Comparison of ENCODE assay signal across 9 mouse cellular contexts in the genomic region with DNA sequence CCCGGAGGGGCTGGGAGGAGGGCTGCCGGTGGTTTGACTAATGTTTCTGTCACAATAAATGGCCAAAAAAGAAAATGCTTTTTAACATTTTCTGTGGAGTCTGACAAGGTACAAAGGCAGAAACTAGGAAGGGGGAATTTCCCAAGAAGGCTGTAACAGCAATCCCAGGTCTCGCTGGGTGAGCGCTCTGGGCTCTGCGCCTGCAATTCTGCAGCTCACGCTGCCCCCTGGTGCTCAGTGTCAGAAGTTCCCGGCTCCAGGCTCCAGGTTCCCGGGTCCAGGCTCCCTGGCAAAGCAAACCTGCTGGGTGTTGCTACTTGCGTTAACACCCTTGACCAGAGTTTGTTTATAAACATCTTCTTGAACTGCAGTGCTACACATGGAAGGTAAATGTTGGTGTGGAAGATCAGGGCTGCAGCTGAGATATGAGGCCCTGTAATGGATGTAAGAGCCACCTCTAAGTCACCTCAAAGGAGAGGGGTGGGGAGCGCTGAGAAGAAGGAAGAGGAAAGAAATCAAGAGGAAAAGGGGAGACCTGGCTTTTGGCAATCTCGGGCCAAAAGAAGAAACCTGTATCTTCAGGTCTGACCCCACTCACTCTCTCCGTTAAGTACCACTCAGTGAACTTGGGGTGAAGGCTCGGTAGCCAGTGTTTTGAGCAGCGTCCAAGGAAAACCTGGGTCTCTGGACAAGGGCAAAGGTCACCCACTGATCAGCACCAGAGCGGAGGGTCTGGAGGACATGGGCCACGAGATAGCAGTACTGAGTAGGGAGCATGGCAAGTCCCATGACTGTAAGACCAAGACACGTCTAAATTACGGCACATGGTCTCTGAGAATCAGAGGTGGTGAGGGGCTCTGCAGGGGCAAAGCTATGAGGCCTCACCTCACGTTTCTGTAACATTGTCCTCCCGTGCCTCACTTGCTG.
DNase-seq lines count a peak whose midpoint lies in the region; ATAC-seq lines count a peak whose summit lies in the region.
"Had no signal": no experiment of that assay in that cellular context is flagged by ENCODE, and none has a peak within 500 bp of the region (broad histone marks: within the 10 kb centered on the region; RNA-seq: fewer than 3 reads in every experiment).

No protein-coding gene starts in this region.

- H3K27ac ChIP-seq in hindbrain, embryonic 14.5 days: no peak overlapping the region
- H3K27ac ChIP-seq: liver, embryonic 13.5 days had no signal

- peak; percentile 86; the same call in 1 of the 2 replicates for ATAC-seq in hindbrain, embryonic 14.5 days (ENCODE audit: low FRiP score)

- H3K4me1 ChIP-seq in hindbrain, embryonic 14.5 days (replicated peaks; ENCODE audit: control insufficient read depth, insufficient read depth, low read length): no peaks in the 10 kb centered on the region
- H3K4me1 ChIP-seq: liver, embryonic 13.5 days had no signal

- H3K4me2 ChIP-seq in hindbrain, embryonic 14.5 days (replicated peaks): no peak overlapping the region
- H3K4me2 ChIP-seq: liver, embryonic 13.5 days had no signal

- no peaks in the 10 kb centered on the region for H3K36me3 ChIP-seq in hindbrain, embryonic 14.5 days (replicated peaks; ENCODE audit: control insufficient read depth, insufficient read depth)
- H3K36me3 ChIP-seq: liver, embryonic 13.5 days had no signal

- 47% methylated on average over 20 of the region's 20 CpGs for WGBS in hindbrain, embryonic 14.5 days

- peak; percentile 82 for DNase-seq in ZHBTc4 (ENCODE audit: low read depth, low spot score)
- DNase-seq in cerebellum, postnatal 10 days: peak; percentile 91 to 93
- DNase-seq in frontal cortex, adult 2 months (ENCODE audit: extremely low spot score in 1 of 2, low spot score in 1 of 2): peak; percentile 41 to 89
- DNase-seq in hindbrain, embryonic 14.5 days (ENCODE audit: low spot score): peak; percentile 89
- DNase-seq in layer of hippocampus, postnatal 14 days (ENCODE audit: low spot score in 2 of 2): peak; percentile 76 to 77
- peak; percentile 66 for DNase-seq in lung, postnatal 25 days (ENCODE audit: low spot score)
- DNase-seq in right cerebral cortex, adult 18-20 months: peak; percentile 70
- DNase-seq in urinary bladder, postnatal 4 days (ENCODE audit: low spot score in 2 of 2): peak; percentile 61 to 83
- DNase-seq: liver, embryonic 13.5 days had no signal

- H3K4me3 ChIP-seq in hindbrain, embryonic 14.5 days (replicated peaks; ENCODE audit: low read length): no peak overlapping the region
- H3K4me3 ChIP-seq: liver, embryonic 13.5 days had no signal

- H3K27me3 ChIP-seq in hindbrain, embryonic 14.5 days (ENCODE audit: control insufficient read depth, insufficient read depth, low read length): no peaks in the 10 kb centered on the region
- H3K27me3 ChIP-seq: liver, embryonic 13.5 days had no signal

- no peaks in the 10 kb centered on the region for H3K9me3 ChIP-seq in hindbrain, embryonic 14.5 days (ENCODE audit: control insufficient read depth, low read length)
- H3K9me3 ChIP-seq: liver, embryonic 13.5 days had no signal

- H3K9ac ChIP-seq in hindbrain, embryonic 14.5 days: no peak overlapping the region
- H3K9ac ChIP-seq: liver, embryonic 13.5 days had no signal
